Mouse (Mus musculus) G1E (cell line): ENCODE results near the gene Olfr495. TPM values are rescaled to one million over a fixed set of nuclear protein-coding genes. Genes with fewer than 3 reads are reported as not detected.

Experiments used
- ATAC-seq: 2 replicates; pipeline ENCODE4 v1.8.0; 2016; ENCODE audit warnings: mild to moderate bottlenecking; ENCODE audit not compliant: insufficient number of reproducible peaks, poor library complexity, low FRiP score, severe bottlenecking; ENCODE audit errors: extremely low read depth
- DNase-seq: peaks from one replicate; pipeline ENCODE4 v3.0.0; 2012; ENCODE audit warnings: low spot score
- H3K27me3 ChIP-seq: 2 replicates; pipeline ENCODE4 v1.6.1; 2012; ENCODE audit warnings: mild to moderate bottlenecking, low read length, inconsistent platforms; ENCODE audit not compliant: insufficient read depth
- H3K36me3 ChIP-seq: replicated peaks from 2 replicates; pipeline ENCODE3; 2012; ENCODE audit warnings: mild to moderate bottlenecking, inconsistent platforms
- H3K4me1 ChIP-seq: 2 replicates; pipeline ENCODE4 v1.6.1; 2012; ENCODE audit warnings: low read depth, low read length, inconsistent platforms, mixed read lengths; ENCODE audit not compliant: insufficient read depth
- H3K4me3 ChIP-seq: 2 replicates; pipeline ENCODE4 v1.5.1; 2012; ENCODE audit warnings: low read depth, mild to moderate bottlenecking, inconsistent platforms, low read length, moderate library complexity, mixed read lengths
- H3K9me3 ChIP-seq: replicated peaks from 2 replicates; pipeline ENCODE4 v1.6.1; 2012; ENCODE audit warnings: inconsistent platforms
- CTCF ChIP-seq: IDR thresholded peaks from 2 replicates; pipeline ENCODE4 v1.5.1; 2012; ENCODE audit warnings: low read depth, low read length, inconsistent platforms, mixed read lengths
- GATA1 ChIP-seq: IDR thresholded peaks from 2 replicates; pipeline ENCODE4 v1.6.1; 2012; ENCODE audit warnings: borderline replicate concordance, low read length, inconsistent platforms, mixed read lengths
- GATA2 ChIP-seq: IDR thresholded peaks from 2 replicates; pipeline ENCODE4 v1.6.1; 2012; ENCODE audit warnings: low read depth, low read length, inconsistent platforms, borderline replicate concordance
- POLR2AphosphoS5 ChIP-seq: IDR thresholded peaks from 2 replicates; pipeline ENCODE4 v1.6.1; 2012; ENCODE audit warnings: low read depth, low read length, inconsistent platforms; ENCODE audit not compliant: insufficient replicate concordance
- TAL1 ChIP-seq: conservative IDR thresholded peaks from 2 replicates; pipeline ENCODE4 v1.6.1; 2012; ENCODE audit warnings: low read depth, low read length, inconsistent platforms, mixed read lengths
- polyA plus RNA-seq: library from polyadenylated mRNA; stranded (reverse); fragments of >175 nt; gene quantifications from 2 replicates; pipeline ENCODE4 v1.2.3, GENCODE M21; 2012
- total RNA-seq, 2 experiments: library from RNA; stranded (forward) in 1 of 2; stranded (reverse) in 1 of 2; fragments of 200-1000 nt in 1 of 2; fragments of >200 nt in 1 of 2; fragmentation: Nextera tagmentation in 1 of 2; gene quantifications; 2 replicates each; pipeline ENCODE4 v1.2.3; 2014 to 2017

Olfr495 gene
- total RNA-seq (2014; fragmentation: Nextera tagmentation) (not detected in 2 replicates), total RNA-seq (2017) (0.12 and 0.16 TPM in 2 replicates), polyA plus RNA-seq (not detected in 2 replicates)

DNA sequence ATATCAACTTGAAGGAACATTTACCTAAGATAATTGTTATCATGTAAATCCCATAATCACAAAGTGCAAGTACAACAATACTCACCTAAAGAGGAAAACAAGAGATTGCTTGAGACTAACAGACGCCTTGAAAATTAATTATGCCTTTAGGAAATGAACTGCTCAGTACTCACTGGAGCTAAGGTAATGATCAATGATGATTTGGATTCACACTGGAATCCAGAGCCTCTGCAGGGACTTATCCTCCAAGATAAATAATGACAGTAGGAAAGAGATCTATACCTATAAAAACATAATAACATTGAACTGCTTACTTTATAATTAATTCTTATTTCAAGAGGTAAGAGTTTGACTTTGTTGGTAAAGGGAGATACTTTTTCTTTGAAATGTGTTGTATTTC is at the start of gene Olfr495:
Olfr495 (plus strand) TSS at position 301 of the 400 bp plus-strand sequence.
- Histone ChIP-seq H3K4me1 (no peaks in the 10 kb centered on the region), H3K36me3 (no peaks in the 10 kb centered on the region), H3K9me3 (no peaks in the 10 kb centered on the region), H3K4me3 (no peak within 1 kb of the TSS), H3K27me3 (no peaks in the 10 kb centered on the region)
- DNase-seq (no peak), ATAC-seq (no peak)
- TF ChIP-seq POLR2AphosphoS5 (no peak), GATA1 (no peak), TAL1 (no peak), CTCF (no peak), GATA2 (no peak)

DNA sequence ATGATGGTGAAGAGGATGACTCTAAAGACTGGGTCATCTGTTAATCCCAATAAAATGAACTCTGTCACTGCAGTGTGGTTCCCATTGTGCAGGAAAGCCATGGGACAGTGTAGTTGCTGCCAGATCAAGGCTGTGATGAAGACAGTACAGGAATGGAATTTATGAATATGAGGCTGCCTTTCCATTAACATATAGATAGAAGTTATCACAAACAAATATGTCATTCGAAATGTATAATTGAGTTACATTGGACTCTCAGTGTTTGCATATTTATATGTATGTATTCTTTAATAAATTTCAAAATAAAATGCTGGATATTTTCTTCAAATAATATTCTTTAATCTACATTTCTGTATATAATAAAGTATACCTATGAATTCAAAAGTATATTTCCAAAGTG is 46.1 kb upstream of the Olfr495 start, which contains the start of gene Olfr493:
Olfr493 (minus strand) TSS at position 101 of the 400 bp plus-strand sequence.
- TF ChIP-seq GATA1 = no peak
- TF ChIP-seq GATA2 = no peak
- no peak for TF ChIP-seq TAL1
- TF ChIP-seq POLR2AphosphoS5 = no peak
- no peak for TF ChIP-seq CTCF
- H3K27me3 ChIP-seq = no peaks in the 10 kb centered on the region
- ATAC-seq = no peak

DNA sequence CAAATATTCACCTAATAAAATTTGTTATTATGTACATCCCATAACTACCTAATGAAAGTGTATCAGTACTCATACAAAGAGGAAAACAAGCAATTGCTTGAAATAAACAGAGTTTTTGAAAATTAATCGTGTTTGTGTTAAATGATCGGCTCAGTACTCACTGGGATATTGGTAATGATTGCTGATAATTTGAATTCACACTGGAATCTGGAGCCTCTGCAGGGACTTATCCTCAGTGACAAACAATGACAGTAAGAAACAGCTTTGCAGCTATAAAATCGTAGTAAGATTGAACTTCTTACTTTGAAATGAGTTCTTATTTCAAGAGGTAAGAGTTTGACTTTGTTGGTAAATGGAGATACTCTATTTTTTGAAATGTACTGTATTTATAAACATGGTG is 27.9 kb upstream of the Olfr495 start, which contains the start of gene Olfr494:
Olfr494 (plus strand) TSS at position 301 of the 400 bp plus-strand sequence.
- no peaks in the 10 kb centered on the region for H3K36me3 ChIP-seq
- no peaks in the 10 kb centered on the region for H3K4me1 ChIP-seq
- H3K4me3 ChIP-seq = no peak within 1 kb of the TSS
- no peaks in the 10 kb centered on the region for H3K27me3 ChIP-seq
- DNase-seq = no peak
- H3K9me3 ChIP-seq = 0 out of 2 replicates have a peak, but pooled peaks cover 4% of the 10 kb centered on the region
- ATAC-seq = no peak
- no peak for TF ChIP-seq TAL1
- no peak for TF ChIP-seq GATA2
- no peak for TF ChIP-seq GATA1
- no peak for TF ChIP-seq POLR2AphosphoS5
- TF ChIP-seq CTCF = no peak

More for the DNA sequence above, 46.1 kb upstream of the Olfr495 start, which contains the start of gene Olfr493:
- no peak for DNase-seq
- Histone ChIP-seq H3K4me3 (no peak within 1 kb of the TSS), H3K9me3 (peaks cover under 1% of the 10 kb centered on the region; the same call in 1 of the 2 replicates), H3K4me1 (no peaks in the 10 kb centered on the region), H3K36me3 (no peaks in the 10 kb centered on the region)

DNA sequence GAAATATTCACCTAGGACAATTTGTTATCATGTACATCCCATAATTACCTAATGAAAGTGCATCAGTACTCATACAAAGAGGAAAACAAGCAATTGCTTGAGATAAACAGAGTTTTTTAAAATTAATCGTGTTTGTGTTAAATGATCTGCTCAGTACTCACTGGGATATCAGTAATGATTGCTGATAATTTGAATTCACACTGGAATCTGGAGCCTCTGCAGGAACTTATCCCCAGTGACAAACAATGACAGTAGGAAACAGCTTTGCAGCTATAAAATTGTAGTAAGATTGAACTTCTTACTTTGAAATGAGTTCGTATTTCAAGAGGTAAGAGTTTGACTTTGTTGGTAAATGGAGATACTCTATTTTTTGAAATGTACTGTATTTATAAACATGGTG is 27.2 kb downstream of the Olfr495 start, which contains the start of gene Olfr497:
Olfr497 (plus strand) TSS at position 301 of the 400 bp plus-strand sequence.
- DNase-seq (no peak), ATAC-seq (no peak)
- H3K27me3 ChIP-seq = no peaks in the 10 kb centered on the region
- TF ChIP-seq TAL1 (no peak), CTCF (no peak), GATA2 (no peak), GATA1 (no peak), POLR2AphosphoS5 (no peak)
- H3K36me3 ChIP-seq = no peaks in the 10 kb centered on the region
- H3K4me3 ChIP-seq = no peak within 1 kb of the TSS
- H3K9me3 ChIP-seq = no peaks in the 10 kb centered on the region
- H3K4me1 ChIP-seq = no peaks in the 10 kb centered on the region

Other genes starting within 250 kb of the Olfr495 start
- not detected in 2 replicates for gene Olfr485, start 233.3 kb upstream of the Olfr495 start, total RNA-seq (2014; fragmentation: Nextera tagmentation)
- not detected in 2 replicates for gene Olfr485, start 233.3 kb upstream of the Olfr495 start, total RNA-seq (2017)
- not detected in 2 replicates for gene Olfr485, start 233.3 kb upstream of the Olfr495 start, polyA plus RNA-seq
- gene Olfr486, start 220.4 kb upstream of the Olfr495 start, total RNA-seq (2014; fragmentation: Nextera tagmentation) = not detected in 2 replicates
- gene Olfr486, start 220.4 kb upstream of the Olfr495 start, total RNA-seq (2017) = not detected in 2 replicates
- not detected in 2 replicates for gene Olfr486, start 220.4 kb upstream of the Olfr495 start, polyA plus RNA-seq
- not detected in 2 replicates for gene Olfr487, start 178.5 kb upstream of the Olfr495 start, total RNA-seq (2014; fragmentation: Nextera tagmentation)
- 0.06 and 0.11 TPM in 2 replicates for gene Olfr487, start 178.5 kb upstream of the Olfr495 start, total RNA-seq (2017)
- gene Olfr487, start 178.5 kb upstream of the Olfr495 start, polyA plus RNA-seq = not detected in 2 replicates
- gene Olfr488, start 134.8 kb upstream of the Olfr495 start, total RNA-seq (2014; fragmentation: Nextera tagmentation) = not detected in 2 replicates
- 0.05 and 0.12 TPM in 2 replicates for gene Olfr488, start 134.8 kb upstream of the Olfr495 start, total RNA-seq (2017)
- not detected in 2 replicates for gene Olfr488, start 134.8 kb upstream of the Olfr495 start, polyA plus RNA-seq
- not detected in 2 replicates for gene Olfr490, start 104.2 kb upstream of the Olfr495 start, total RNA-seq (2014; fragmentation: Nextera tagmentation)
- 0.11 TPM in 1 of 2 replicates, not detected in the other for gene Olfr490, start 104.2 kb upstream of the Olfr495 start, total RNA-seq (2017)
- gene Olfr490, start 104.2 kb upstream of the Olfr495 start, polyA plus RNA-seq = not detected in 2 replicates
- not detected in 2 replicates for gene Olfr491, start 79.7 kb upstream of the Olfr495 start, total RNA-seq (2014; fragmentation: Nextera tagmentation)
- gene Olfr491, start 79.7 kb upstream of the Olfr495 start, total RNA-seq (2017) = not detected in 2 replicates
- gene Olfr491, start 79.7 kb upstream of the Olfr495 start, polyA plus RNA-seq = not detected in 2 replicates
- gene Olfr492, start 69.5 kb upstream of the Olfr495 start, total RNA-seq (2014; fragmentation: Nextera tagmentation) = not detected in 2 replicates
- 0.16 TPM in 1 of 2 replicates, not detected in the other for gene Olfr492, start 69.5 kb upstream of the Olfr495 start, total RNA-seq (2017)
- gene Olfr492, start 69.5 kb upstream of the Olfr495 start, polyA plus RNA-seq = not detected in 2 replicates
- not detected in 2 replicates for gene Olfr493, start 46.2 kb upstream of the Olfr495 start, total RNA-seq (2014; fragmentation: Nextera tagmentation)
- gene Olfr493, start 46.2 kb upstream of the Olfr495 start, total RNA-seq (2017) = not detected in 2 replicates
- not detected in 2 replicates for gene Olfr493, start 46.2 kb upstream of the Olfr495 start, polyA plus RNA-seq
- not detected in 2 replicates for gene Olfr494, start 27.8 kb upstream of the Olfr495 start, total RNA-seq (2014; fragmentation: Nextera tagmentation)
- gene Olfr494, start 27.8 kb upstream of the Olfr495 start, total RNA-seq (2017) = 0.44 TPM in 1 of 2 replicates, not detected in the other
- not detected in 2 replicates for gene Olfr494, start 27.8 kb upstream of the Olfr495 start, polyA plus RNA-seq
- gene Olfr497, start 27.3 kb downstream of the Olfr495 start, total RNA-seq (2014; fragmentation: Nextera tagmentation) = not detected in 2 replicates
- gene Olfr497, start 27.3 kb downstream of the Olfr495 start, total RNA-seq (2017) = 0.05 and 0.12 TPM in 2 replicates
- not detected in 2 replicates for gene Olfr497, start 27.3 kb downstream of the Olfr495 start, polyA plus RNA-seq
- gene Olfr498, start 72.2 kb downstream of the Olfr495 start, total RNA-seq (2014; fragmentation: Nextera tagmentation) = not detected in 2 replicates
- gene Olfr498, start 72.2 kb downstream of the Olfr495 start, total RNA-seq (2017) = 0.27 TPM in 1 of 2 replicates, not detected in the other
- not detected in 2 replicates for gene Olfr498, start 72.2 kb downstream of the Olfr495 start, polyA plus RNA-seq
- gene Olfr502, start 131.9 kb downstream of the Olfr495 start, total RNA-seq (2014; fragmentation: Nextera tagmentation) = not detected in 2 replicates
- 0.16 TPM in 1 of 2 replicates, not detected in the other for gene Olfr502, start 131.9 kb downstream of the Olfr495 start, total RNA-seq (2017)
- gene Olfr502, start 131.9 kb downstream of the Olfr495 start, polyA plus RNA-seq = not detected in 2 replicates
- not detected in 2 replicates for gene Olfr503, start 151.4 kb downstream of the Olfr495 start, total RNA-seq (2014; fragmentation: Nextera tagmentation)
- 0.46 TPM in 1 of 2 replicates, not detected in the other for gene Olfr503, start 151.4 kb downstream of the Olfr495 start, total RNA-seq (2017)
- not detected in 2 replicates for gene Olfr503, start 151.4 kb downstream of the Olfr495 start, polyA plus RNA-seq
- gene Olfr504, start 172.6 kb downstream of the Olfr495 start, total RNA-seq (2014; fragmentation: Nextera tagmentation) = not detected in 2 replicates
- gene Olfr504, start 172.6 kb downstream of the Olfr495 start, total RNA-seq (2017) = not detected in 2 replicates
- not detected in 2 replicates for gene Olfr504, start 172.6 kb downstream of the Olfr495 start, polyA plus RNA-seq
- not detected in 2 replicates for gene Olfr506, start 217.6 kb downstream of the Olfr495 start, total RNA-seq (2014; fragmentation: Nextera tagmentation)
- 0.16 TPM in 1 of 2 replicates, not detected in the other for gene Olfr506, start 217.6 kb downstream of the Olfr495 start, total RNA-seq (2017)
- not detected in 2 replicates for gene Olfr506, start 217.6 kb downstream of the Olfr495 start, polyA plus RNA-seq
- gene Olfr507, start 228.6 kb downstream of the Olfr495 start, total RNA-seq (2014; fragmentation: Nextera tagmentation) = not detected in 2 replicates
- 0.12 and 0.22 TPM in 2 replicates for gene Olfr507, start 228.6 kb downstream of the Olfr495 start, total RNA-seq (2017)
- gene Olfr507, start 228.6 kb downstream of the Olfr495 start, polyA plus RNA-seq = not detected in 2 replicates
- gene Olfr508, start 236.8 kb downstream of the Olfr495 start, total RNA-seq (2014; fragmentation: Nextera tagmentation) = not detected in 2 replicates
- gene Olfr508, start 236.8 kb downstream of the Olfr495 start, total RNA-seq (2017) = 0.05 and 0.06 TPM in 2 replicates
- not detected in 2 replicates for gene Olfr508, start 236.8 kb downstream of the Olfr495 start, polyA plus RNA-seq